Mouse (Mus musculus) heart, adult 18-20 months (tissue): ENCODE measurements around the gene Exoc3l2. TPM values are rescaled to one million over a fixed set of nuclear protein-coding genes. Genes with fewer than 3 reads are reported as not detected.

Experiments
- DNase-seq, 2 experiments: peaks; one replicate each; pipeline ENCODE4 v3.0.0; 2021 to 2022; ENCODE audit warnings: mixed read lengths in 1 of 2
- long read RNA-seq, 2 experiments: library from polyadenylated mRNA; stranded (forward); transcript quantifications; one replicate each; pipeline ENCODE4 v2.0.0; 2021
- total RNA-seq, 2 experiments: library from RNA; stranded (reverse); gene quantifications; 2 replicates each; pipeline ENCODE4 v1.2.3; 2021

The Exoc3l2 gene
- 1 to 10 TPM in 1 of 2 experiments, under 1 TPM in 1; 0.77 to 1.1 TPM for total RNA-seq
- long read RNA-seq, experiment 1, result 0 reads
- long read RNA-seq, experiment 2, result 0 reads

GRCm38 (mm10) chr7:19462884-19463381, at the start of gene Exoc3l2:
Gene Exoc3l2, plus strand, starts transcription at chr7:19463331.
- no peak for DNase-seq

- DNase-seq, result peak; percentile 20 to 37
These were observed 49.6 kb upstream of the Exoc3l2 start for GRCm38 (mm10) chr7:19413525-19413924.

GRCm38 (mm10) chr7:19416590-19416989, 46.5 kb upstream of the Exoc3l2 start:
- no peak for DNase-seq

- DNase-seq, result no peak
These were observed 43.0 kb upstream of the Exoc3l2 start for GRCm38 (mm10) chr7:19420121-19420520.

- peak; percentile 85 to 91 for DNase-seq
These were observed 42.1 kb upstream of the Exoc3l2 start for GRCm38 (mm10) chr7:19420821-19421636.

- no peak for DNase-seq
These were observed 40.0 kb upstream of the Exoc3l2 start for GRCm38 (mm10) chr7:19423083-19423482.

- DNase-seq, result no peak
These were observed 39.1 kb upstream of the Exoc3l2 start for GRCm38 (mm10) chr7:19424051-19424450.

- DNase-seq, result no peak
These were observed 36.8 kb upstream of the Exoc3l2 start for GRCm38 (mm10) chr7:19426349-19426748.

GRCm38 (mm10) chr7:19426888-19427287, 36.2 kb upstream of the Exoc3l2 start:
- no peak for DNase-seq

- no peak for DNase-seq
These were observed 35.0 kb upstream of the Exoc3l2 start for GRCm38 (mm10) chr7:19427999-19428650.

GRCm38 (mm10) chr7:19429726-19430125, 33.4 kb upstream of the Exoc3l2 start:
- DNase-seq, result no peak

- no peak for DNase-seq
These were observed 32.7 kb upstream of the Exoc3l2 start for GRCm38 (mm10) chr7:19430402-19430801.

GRCm38 (mm10) chr7:19432475-19432874, 30.7 kb upstream of the Exoc3l2 start:
- no peak for DNase-seq

- DNase-seq, result no peak
These were observed 26.9 kb upstream of the Exoc3l2 start for GRCm38 (mm10) chr7:19436276-19436675.

GRCm38 (mm10) chr7:19437048-19437447, 26.1 kb upstream of the Exoc3l2 start:
- DNase-seq, result no peak

GRCm38 (mm10) chr7:19441448-19442091, 21.6 kb upstream of the Exoc3l2 start:
- DNase-seq, result no peak

GRCm38 (mm10) chr7:19443344-19443743, 19.8 kb upstream of the Exoc3l2 start:
- DNase-seq, result peak; percentile 76 to 96

GRCm38 (mm10) chr7:19444801-19445200, 18.3 kb upstream of the Exoc3l2 start:
- no peak for DNase-seq

GRCm38 (mm10) chr7:19447689-19448088, 15.4 kb upstream of the Exoc3l2 start:
- no peak for DNase-seq

GRCm38 (mm10) chr7:19449165-19449564, 14.0 kb upstream of the Exoc3l2 start:
- no peak for DNase-seq

GRCm38 (mm10) chr7:19455186-19455585, 7.9 kb upstream of the Exoc3l2 start:
- DNase-seq, result no peak

GRCm38 (mm10) chr7:19455819-19456495, 7.2 kb upstream of the Exoc3l2 start:
- DNase-seq, result no peak
